ENCODE assay signal across 9 mouse cellular contexts in the genomic region with DNA sequence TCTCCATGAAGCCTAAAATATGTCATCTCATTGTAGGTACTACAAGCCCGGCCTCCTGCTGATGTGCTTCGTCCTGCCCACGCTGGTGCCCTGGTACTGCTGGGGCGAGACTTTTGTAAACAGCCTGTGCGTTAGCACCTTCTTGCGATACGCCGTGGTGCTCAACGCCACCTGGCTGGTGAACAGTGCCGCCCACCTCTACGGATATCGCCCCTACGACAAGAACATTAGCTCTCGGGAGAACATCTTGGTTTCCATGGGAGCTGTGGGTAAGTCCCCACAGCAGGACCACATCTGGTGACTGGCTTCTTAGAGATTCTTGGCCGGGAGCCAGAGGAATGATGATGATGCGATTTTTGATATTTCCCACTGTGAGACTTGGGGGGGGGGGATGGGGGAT. TPM values are rescaled to one million over a fixed set of nuclear protein-coding genes. Genes with fewer than 3 reads are reported as not detected.
DNase-seq lines count a peak whose midpoint lies in the region; ATAC-seq and TF ChIP-seq lines count a peak whose summit lies in the region.
"Had no signal": no experiment of that assay in that cellular context is flagged by ENCODE, and none has a peak within 500 bp of the region (broad histone marks: within the 10 kb centered on the region; RNA-seq: fewer than 3 reads in every experiment).

No protein-coding gene starts in this region.

- H3K36me3 ChIP-seq in liver, embryonic 11.5 days (ENCODE audit: control insufficient read depth, insufficient read depth, low read length): peaks cover 87% of the 10 kb centered on the region
- peaks cover 45% of the 10 kb centered on the region for H3K36me3 ChIP-seq in stomach, postnatal 0 days (ENCODE audit: control insufficient read depth, insufficient read depth, low read length)

- H3K9me3 ChIP-seq in liver, embryonic 11.5 days (ENCODE audit: control insufficient read depth, low read length): no peaks in the 10 kb centered on the region
- H3K9me3 ChIP-seq in stomach, postnatal 0 days (ENCODE audit: control insufficient read depth, low read length): no peaks in the 10 kb centered on the region

- H3K4me3 ChIP-seq in liver, embryonic 11.5 days (ENCODE audit: low read depth, low read length): no peak overlapping the region
- no peak overlapping the region for H3K4me3 ChIP-seq in stomach, postnatal 0 days (ENCODE audit: low read depth, low read length)

- no peaks in the 10 kb centered on the region for H3K27me3 ChIP-seq in liver, embryonic 11.5 days (replicated peaks; ENCODE audit: control insufficient read depth, insufficient read depth, low read length)
- no peaks in the 10 kb centered on the region for H3K27me3 ChIP-seq in stomach, postnatal 0 days (ENCODE audit: control insufficient read depth, insufficient read depth, low read length)

- H3K4me1 ChIP-seq in liver, embryonic 11.5 days (replicated peaks; ENCODE audit: control insufficient read depth, insufficient read depth, low read length): peaks cover 58% of the 10 kb centered on the region
- peaks cover 10% of the 10 kb centered on the region for H3K4me1 ChIP-seq in stomach, postnatal 0 days (replicated peaks; ENCODE audit: control insufficient read depth, insufficient read depth)

- ATAC-seq in liver, embryonic 11.5 days (replicated peaks; ENCODE audit: low FRiP score): no peak
- peak; percentile 38; the same call in 1 of the 2 replicates for ATAC-seq in stomach, postnatal 0 days (ENCODE audit: low FRiP score, low TSS enrichment)

- no peak for TF ChIP-seq EP300 in stomach, postnatal 0 days (optimal IDR thresholded peaks at IDR 0.05)

- DNase-seq in cerebellum, adult 18-20 months: peak; percentile 38 to 39
- no peak for DNase-seq in cerebellum, adult 8-10 months
- DNase-seq in retina, postnatal 1 day: peak; percentile 54
- no peak for DNase-seq in retina, embryonic 14.5 days (ENCODE audit: low spot score)
- DNase-seq in liver, embryonic 11.5 days (ENCODE audit: low spot score): no peak
- DNase-seq in stomach, postnatal 0 days (ENCODE audit: low spot score): peak; percentile 44
- no peak for DNase-seq in adrenal gland, postnatal 10 days
- no peak for DNase-seq in natural killer cell, adult 2 months (ENCODE audit: low spot score in 2 of 2)

- H3K27ac ChIP-seq in liver, embryonic 11.5 days (ENCODE audit: low read depth, low read length): peak overlapping the region; percentile 26; the same call in 1 of the 2 replicates
- H3K27ac ChIP-seq in stomach, postnatal 0 days (replicated peaks): no peak overlapping the region; the same call in 1 of the 2 replicates
- H3K27ac ChIP-seq: macrophage had no signal

- peak overlapping the region; percentile 97 for H3K4me2 ChIP-seq in liver, embryonic 11.5 days
- no peak overlapping the region for H3K4me2 ChIP-seq in stomach, postnatal 0 days (replicated peaks; ENCODE audit: low read depth)

- TF ChIP-seq CTCF in stomach, postnatal 0 days (IDR thresholded peaks at IDR 0.05; ENCODE audit: low read depth): no peak; the same call in 1 of the 2 replicates

- H3K9ac ChIP-seq in liver, embryonic 11.5 days (ENCODE audit: low read depth, low read length): no peak overlapping the region
- H3K9ac ChIP-seq in stomach, postnatal 0 days (ENCODE audit: low read length): no peak overlapping the region

- WGBS in liver, embryonic 11.5 days: 91% methylated on average over 16 of the region's 16 CpGs
- 41% methylated on average over 16 of the region's 16 CpGs for WGBS in stomach, postnatal 0 days

RNA-seq across cellular contexts. Expression of gene Scd2, which starts 7.7 kb away (rescaled TPM):
- polyA plus RNA-seq in liver, embryonic 11.5 days (2014; fragmentation: Nextera tagmentation; extraction: Ambion mirVana): 212 and 231 TPM in 2 replicates
- polyA plus RNA-seq in stomach, postnatal 0 days (2015; fragmentation: Nextera tagmentation; extraction: Ambion mirVana): 29.5 and 34.0 TPM in 2 replicates
- 100 to 1,000 TPM; 226 to 239 TPM for total RNA-seq in adrenal gland, postnatal 10 days (2021)

RNA-seq across cellular contexts. Expression of gene Scd4, which starts 31.7 kb away (rescaled TPM):
- polyA plus RNA-seq in liver, embryonic 11.5 days (2014; fragmentation: Nextera tagmentation; extraction: Ambion mirVana): 0.06 and 0.16 TPM in 2 replicates
- polyA plus RNA-seq in stomach, postnatal 0 days (2015; fragmentation: Nextera tagmentation; extraction: Ambion mirVana): 0.08 TPM in 1 of 2 replicates, not detected in the other
- 1 to 10 TPM; 1.6 to 1.7 TPM for total RNA-seq in adrenal gland, postnatal 10 days (2021)

Comparison
In these comparisons a context has a peak if more than half of its experiments do, and no peak if none do; other contexts are left out.
1. DNase-seq: peak in cerebellum, adult 18-20 months (2 of 2), retina, postnatal 1 day (single experiment) and stomach, postnatal 0 days (single experiment); none in cerebellum, adult 8-10 months (single experiment), retina, embryonic 14.5 days (single experiment), liver, embryonic 11.5 days (single experiment), adrenal gland, postnatal 10 days (single experiment) and natural killer cell, adult 2 months (0 of 2).